In the genomic region with DNA sequence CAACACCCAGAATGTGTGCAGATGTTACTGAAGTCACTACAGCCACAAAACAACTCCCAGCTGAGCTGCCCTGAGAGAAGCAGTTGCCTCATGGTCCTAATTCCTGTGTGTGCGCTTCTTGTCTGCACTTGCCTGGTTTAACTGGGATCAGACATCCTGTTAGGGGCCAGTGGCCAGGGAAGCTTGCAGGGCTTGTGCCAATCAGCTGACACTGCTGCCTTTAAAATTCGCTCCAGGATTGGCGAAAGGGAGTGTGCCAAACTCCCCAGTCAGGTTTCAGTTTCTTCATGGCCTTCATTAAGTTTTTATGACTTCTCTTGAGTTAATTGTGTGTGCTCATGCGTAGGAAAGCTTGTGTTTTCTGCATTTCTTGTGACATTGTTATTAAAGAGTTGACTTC, we compare ENCODE assay signal across 10 mouse cellular contexts. TPM values are rescaled to one million over a fixed set of nuclear protein-coding genes. Genes with fewer than 3 reads are reported as not detected.
DNase-seq lines count a peak whose midpoint lies in the region.
"Had no signal": no experiment of that assay in that cellular context is flagged by ENCODE, and none has a peak within 500 bp of the region (broad histone marks: within the 10 kb centered on the region; RNA-seq: fewer than 3 reads in every experiment).

No protein-coding gene starts in this region.

- H3K27me3 ChIP-seq in limb, embryonic 10.5 days (ENCODE audit: low read depth, poor library complexity, severe bottlenecking): no peaks in the 10 kb centered on the region

- H3K4me3 ChIP-seq in limb, embryonic 10.5 days: peak overlapping the region; percentile 95

- H3K9me3 ChIP-seq in limb, embryonic 10.5 days (replicated peaks): no peaks in the 10 kb centered on the region

- peak overlapping the region; percentile 80 for H3K27ac ChIP-seq in limb, embryonic 10.5 days

- H3K4me1 ChIP-seq in limb, embryonic 10.5 days: peaks cover 57% of the 10 kb centered on the region

- WGBS in limb, embryonic 10.5 days: 33% methylated on average over 4 of the region's 4 CpGs

- intact Hi-C loops in heart, postnatal 36 days (cut with DNase I): no loop called here

- DNase-seq in heart, adult 9 months (ENCODE audit: low spot score in 2 of 2): peak; percentile 24 to 33
- no peak for DNase-seq in heart, postnatal 36 days
- peak; percentile 73 for DNase-seq in Muller cell, postnatal 12 days (ENCODE audit: inconsistent ontology term)
- DNase-seq in fibroblast of lung, adult 2 months (ENCODE audit: low read depth): peak; percentile 76
- DNase-seq in limb, embryonic 10.5 days (ENCODE audit: low spot score): peak; percentile 62
- DNase-seq in thymus, postnatal 4 days: no peak
- DNase-seq in spleen, postnatal 10 days (ENCODE audit: low spot score in 2 of 2): no peak
- no peak for DNase-seq in cerebellum, postnatal 4 days (ENCODE audit: low spot score in 2 of 2)
- DNase-seq: cerebellum, adult 11-12 months had no signal

- H3K36me3 ChIP-seq in limb, embryonic 10.5 days: peaks cover 17% of the 10 kb centered on the region
- H3K36me3 ChIP-seq: G1E had no signal

RNA-seq across cellular contexts. Expression of a gene that starts 3.1 kb away (rescaled TPM):
- total RNA-seq in heart, postnatal 36 days (2021): 10 to 100 TPM; 65.4 to 82.1 TPM
- polyA plus RNA-seq in limb, embryonic 10.5 days (2016; fragmentation: Nextera tagmentation; extraction: Ambion mirVana): 38.5 and 47.2 TPM in 2 replicates
- polyA plus RNA-seq: G1E had no signal

Comparison
In these comparisons a context has a peak if more than half of its experiments do, and no peak if none do; other contexts are left out.
1. DNase-seq: peak in heart, adult 9 months (2 of 2), Muller cell, postnatal 12 days (single experiment), fibroblast of lung, adult 2 months (single experiment) and limb, embryonic 10.5 days (single experiment); none in heart, postnatal 36 days (0 of 2), thymus, postnatal 4 days (single experiment), spleen, postnatal 10 days (0 of 2) and cerebellum, postnatal 4 days (0 of 2).